Comparison of ENCODE assay signal across 9 mouse cellular contexts in genomic region chr2:167318981-167319380, GRCm38 (mm10). TPM values are rescaled to one million over a fixed set of nuclear protein-coding genes. Genes with fewer than 3 reads are reported as not detected.
DNase-seq lines count a peak whose midpoint lies in the region; ATAC-seq and TF ChIP-seq lines count a peak whose summit lies in the region.
"Had no signal": no experiment of that assay in that cellular context is flagged by ENCODE, and none has a peak within 500 bp of the region (broad histone marks: within the 10 kb centered on the region; RNA-seq: fewer than 3 reads in every experiment).

No protein-coding gene starts in this region.

- no peak overlapping the region for H3K4me3 ChIP-seq in spleen, adult 2 months (ENCODE audit: extremely low read depth, insufficient read depth, insufficient read length)
- H3K4me3 ChIP-seq in intestine, postnatal 0 days (ENCODE audit: low read depth, low read length), result no peak overlapping the region
- no peak overlapping the region for H3K4me3 ChIP-seq in lung, embryonic 15.5 days

- H3K9me3 ChIP-seq in intestine, postnatal 0 days (ENCODE audit: control insufficient read depth), result no peaks in the 10 kb centered on the region
- no peaks in the 10 kb centered on the region for H3K9me3 ChIP-seq in lung, embryonic 15.5 days
- H3K9me3 ChIP-seq: G1E had no signal

- no peak for DNase-seq in spleen, adult 2 months (ENCODE audit: low read depth in 1 of 2, low spot score in 2 of 2)
- DNase-seq in spleen, postnatal 14 days (ENCODE audit: low spot score in 2 of 2), result no peak
- no peak for DNase-seq in c-Kit-positive CD71-positive TER-119-positive erythroid progenitor cells, embryonic 14.5 days (ENCODE audit: low spot score)
- no peak for DNase-seq in T-cell, adult 2 months (ENCODE audit: low spot score)
- DNase-seq in right cerebral cortex, adult 2 months (ENCODE audit: low spot score in 2 of 2), result no peak
- no peak for DNase-seq in retina, postnatal 1 day

- no peaks in the 10 kb centered on the region for H3K36me3 ChIP-seq in spleen, adult 2 months (ENCODE audit: control insufficient read depth, insufficient read depth, low read length)
- H3K36me3 ChIP-seq in intestine, postnatal 0 days (ENCODE audit: control insufficient read depth, insufficient read depth), result no peaks in the 10 kb centered on the region
- no peaks in the 10 kb centered on the region for H3K36me3 ChIP-seq in lung, embryonic 15.5 days
- H3K36me3 ChIP-seq: G1E had no signal

- H3K27me3 ChIP-seq in spleen, adult 2 months (ENCODE audit: control insufficient read depth, insufficient read depth, low read length), result no peaks in the 10 kb centered on the region
- no peaks in the 10 kb centered on the region for H3K27me3 ChIP-seq in intestine, postnatal 0 days (replicated peaks; ENCODE audit: control insufficient read depth, insufficient read depth, low read length)
- no peaks in the 10 kb centered on the region for H3K27me3 ChIP-seq in lung, embryonic 15.5 days

- H3K4me1 ChIP-seq in spleen, adult 2 months (ENCODE audit: control insufficient read depth, insufficient read depth, insufficient read length), result peaks cover 20% of the 10 kb centered on the region
- H3K4me1 ChIP-seq in intestine, postnatal 0 days (replicated peaks; ENCODE audit: control insufficient read depth, insufficient read depth, low read length), result peaks cover 20% of the 10 kb centered on the region
- H3K4me1 ChIP-seq in lung, embryonic 15.5 days, result peaks cover 33% of the 10 kb centered on the region

- no peak for TF ChIP-seq CTCF in spleen, adult 2 months (IDR thresholded peaks at IDR 0.05; ENCODE audit: extremely low read depth, insufficient read depth, insufficient read length, insufficient replicate concordance)
- no peak for TF ChIP-seq CTCF in intestine, postnatal 0 days (IDR thresholded peaks at IDR 0.05; ENCODE audit: low read depth)

- H3K4me2 ChIP-seq in intestine, postnatal 0 days (replicated peaks; ENCODE audit: low read depth), result 0 out of 2 replicates have a peak overlapping the region, but pooled peaks have one; percentile 13
- no peak overlapping the region for H3K4me2 ChIP-seq in lung, embryonic 15.5 days

- 0 out of 2 replicates have a peak overlapping the region, but pooled peaks have one; percentile 9 for H3K27ac ChIP-seq in spleen, adult 2 months (ENCODE audit: insufficient read depth, low read length)
- H3K27ac ChIP-seq in intestine, postnatal 0 days (ENCODE audit: low read depth, low read length), result peak overlapping the region; percentile 81
- peak overlapping the region; percentile 38 for H3K27ac ChIP-seq in lung, embryonic 15.5 days

- TF ChIP-seq POLR2A in spleen, adult 2 months (IDR thresholded peaks at IDR 0.05; ENCODE audit: low read depth, low read length), result no peak

- H3K9ac ChIP-seq in intestine, postnatal 0 days (ENCODE audit: low read depth, low read length), result no peak overlapping the region
- no peak overlapping the region for H3K9ac ChIP-seq in lung, embryonic 15.5 days

- WGBS in spleen, adult 2 months, result 3% methylated on average over 5 of the region's 5 CpGs
- 11% methylated on average over 5 of the region's 5 CpGs for WGBS in intestine, postnatal 0 days
- WGBS in lung, embryonic 15.5 days, result 17% methylated on average over 5 of the region's 5 CpGs

- peak; percentile 82 for ATAC-seq in intestine, postnatal 0 days
- 0 out of 2 replicates have a peak, but pooled peaks have one; percentile 23 for ATAC-seq in lung, embryonic 15.5 days (ENCODE audit: borderline replicate concordance, extremely low read depth, low FRiP score, low TSS enrichment)

RNA-seq across cellular contexts. Expression of gene B4galt5, which starts 30.0 kb away (rescaled TPM):
- polyA plus RNA-seq in spleen, adult 2 months (2012; rRNA removed), result 20.5 and 22.6 TPM in 2 replicates
- polyA plus RNA-seq in intestine, postnatal 0 days (2015; fragmentation: Nextera tagmentation; extraction: Ambion mirVana), result 22.4 and 26.6 TPM in 2 replicates
- polyA plus RNA-seq in lung, embryonic 15.5 days (2015; fragmentation: Nextera tagmentation; extraction: Ambion mirVana), result 13.6 and 15.8 TPM in 2 replicates

Comparison
In these comparisons a context has a peak if more than half of its experiments do, and no peak if none do; other contexts are left out.
1. H3K27ac ChIP-seq: peak in every context shown above with its lines; median percentile 81 in intestine, postnatal 0 days; 38 in lung, embryonic 15.5 days; 9 in spleen, adult 2 months.